Mouse (Mus musculus) liver, adult 2 months (tissue): ENCODE data around the gene Glo1.

Experiments
- CTCF ChIP-seq: fragments of 200-500 bp; IDR thresholded peaks from 2 replicates; pipeline ENCODE4 v1.5.1; 2011; ENCODE audit warnings: low read depth, low read length, control low read depth
- POLR2A ChIP-seq: fragments of 200-500 bp; IDR thresholded peaks from 2 replicates; pipeline ENCODE4 v1.6.1; 2011; ENCODE audit warnings: low read length, control low read depth; ENCODE audit not compliant: insufficient read depth; ENCODE audit errors: extremely low read depth

DNA sequence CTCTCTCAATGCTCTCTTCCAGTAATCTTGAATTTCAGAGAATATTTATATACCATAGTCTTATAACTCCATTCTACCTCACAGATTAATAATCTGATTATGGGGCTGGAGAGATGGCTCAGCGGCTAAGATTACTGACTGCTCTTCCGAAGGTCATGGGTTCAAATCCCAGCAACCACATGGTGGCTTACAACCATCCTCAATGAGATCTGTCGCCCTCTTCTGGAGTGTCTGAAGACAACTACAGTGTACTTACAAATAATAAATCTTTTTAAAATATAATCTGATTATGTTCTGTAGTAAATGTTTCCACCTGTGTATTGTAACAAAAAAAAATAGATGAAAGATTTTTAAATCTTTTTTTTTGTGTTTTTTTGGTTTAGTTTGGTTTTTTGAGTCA is 44.4 kb downstream of the Glo1 start:
- TF ChIP-seq CTCF (no peak), POLR2A (no peak)
